Mouse (Mus musculus) heart, embryonic 13.5 days (tissue): ENCODE results near the gene Gsto2. TPM values are rescaled to one million over a fixed set of nuclear protein-coding genes. Genes with fewer than 3 reads are reported as not detected.

Experiments
- ATAC-seq: fragments of 200-750 bp; cut with Nextera tagmentation; 2 replicates; pipeline ENCODE4 v1.8.0; 2017; ENCODE audit warnings: moderate TSS enrichment; ENCODE audit not compliant: insufficient number of reproducible peaks, low FRiP score, low TSS enrichment; ENCODE audit errors: extremely low read depth
- H3K27ac ChIP-seq: fragments of 300-500 bp; sonication (generic); replicated peaks from 2 replicates; pipeline ENCODE4 v1.5.1; 2015; ENCODE audit warnings: moderate library complexity, mild to moderate bottlenecking, inconsistent platforms
- H3K27me3 ChIP-seq: fragments of 300-500 bp; sonication (generic); replicated peaks from 2 replicates; pipeline ENCODE4 v1.6.1; 2015; ENCODE audit warnings: mild to moderate bottlenecking, inconsistent platforms
- H3K36me3 ChIP-seq: fragments of 300-500 bp; sonication (generic); 2 replicates; pipeline ENCODE4 v1.6.1; 2015; ENCODE audit warnings: mild to moderate bottlenecking, inconsistent platforms
- H3K4me1 ChIP-seq: fragments of 300-500 bp; sonication (generic); 2 replicates; pipeline ENCODE4 v1.6.1; 2015; ENCODE audit warnings: inconsistent platforms
- H3K4me2 ChIP-seq: fragments of 300-500 bp; sonication (generic); 2 replicates; pipeline ENCODE4 v1.6.1; 2015; ENCODE audit warnings: inconsistent platforms, mild to moderate bottlenecking, moderate library complexity
- H3K4me3 ChIP-seq: fragments of 300-500 bp; sonication (generic); 2 replicates; pipeline ENCODE4 v1.5.1; 2015; ENCODE audit warnings: moderate library complexity, mild to moderate bottlenecking, inconsistent platforms
- H3K9ac ChIP-seq: fragments of 300-500 bp; sonication (generic); 2 replicates; pipeline ENCODE4 v1.6.1; 2015; ENCODE audit warnings: inconsistent platforms, mild to moderate bottlenecking, moderate library complexity
- H3K9me3 ChIP-seq: fragments of 300-500 bp; sonication (generic); 2 replicates; pipeline ENCODE4 v1.6.1; 2016; ENCODE audit warnings: inconsistent platforms
- WGBS: fragments of 180-500 bp; shearing (Covaris S2); methylation state at CpG from one replicate; pipeline ENCODE4 v1.1.7; 2015; ENCODE audit warnings: mixed read lengths; 5-methylcytosine and 5-hydroxymethylcytosine counted together
- polyA plus RNA-seq: library from polyadenylated mRNA; unstranded; fragments of >200 nt; fragmentation: Nextera tagmentation; extraction: Ambion mirVana; gene quantifications from 2 replicates; pipeline ENCODE4 v1.2.1, GENCODE M21; 2015

The Gsto2 gene
- polyA plus RNA-seq, 1 experiment from 2014 or later = 1.4 TPM

DNA sequence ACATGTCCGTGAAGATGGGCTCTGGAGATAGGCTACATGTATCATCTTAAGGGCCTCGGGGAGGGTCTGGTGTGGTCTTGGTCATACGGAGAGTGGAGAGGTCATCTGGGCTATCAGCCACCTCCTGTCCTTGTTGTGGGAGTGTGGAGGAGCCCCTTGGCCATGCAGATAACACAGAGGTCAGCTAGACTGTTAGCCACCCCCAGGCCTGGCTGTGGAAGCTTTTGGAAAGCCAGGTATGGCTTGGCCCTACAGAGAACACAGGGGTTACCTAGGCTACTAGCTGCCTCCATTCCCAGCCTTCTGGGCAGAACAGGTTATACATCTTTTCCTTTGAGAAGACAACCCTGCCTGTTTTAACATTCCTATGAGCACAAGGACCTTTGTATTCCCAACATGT is 2.8 kb upstream of the Gsto2 start:
- H3K36me3 ChIP-seq = peaks cover 54% of the 10 kb centered on the region
- H3K9me3 ChIP-seq = no peaks in the 10 kb centered on the region
- no peaks in the 10 kb centered on the region for H3K27me3 ChIP-seq
- ATAC-seq = no peak
- H3K4me2 ChIP-seq = no peak overlapping the region
- H3K9ac ChIP-seq = no peak overlapping the region
- H3K4me1 ChIP-seq = peaks cover 3% of the 10 kb centered on the region; the same call in 1 of the 2 replicates
- H3K4me3 ChIP-seq = no peak overlapping the region
- WGBS = 74% methylated on average over 3 of the region's 3 CpGs
- H3K27ac ChIP-seq = no peak overlapping the region

DNA sequence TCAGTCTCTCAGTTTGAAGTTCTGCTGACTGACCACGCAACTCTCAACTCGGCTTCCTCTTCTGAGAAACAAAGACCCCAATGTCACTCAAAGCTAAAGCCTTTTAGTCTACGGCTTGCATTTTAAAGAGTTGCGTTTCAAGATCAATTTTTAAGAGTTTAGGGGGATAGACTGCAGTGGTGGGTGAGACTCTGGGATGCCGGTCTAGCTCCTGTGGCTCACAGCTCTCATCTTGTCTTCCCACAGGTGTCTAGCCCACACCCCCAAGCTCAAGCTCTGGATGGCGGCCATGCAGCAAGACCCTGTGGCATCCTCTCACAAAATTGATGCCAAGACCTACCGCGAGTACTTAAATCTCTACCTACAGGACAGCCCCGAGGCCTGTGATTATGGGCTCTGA is 1.3 kb upstream of the Gsto2 start:
- Histone ChIP-seq H3K4me3 (no peak overlapping the region), H3K36me3 (peaks cover 44% of the 10 kb centered on the region), H3K27me3 (0 out of 2 replicates have a peak, but pooled peaks cover 2% of the 10 kb centered on the region), H3K4me1 (peaks cover 3% of the 10 kb centered on the region; the same call in 1 of the 2 replicates), H3K9me3 (no peaks in the 10 kb centered on the region), H3K4me2 (no peak overlapping the region), H3K9ac (no peak overlapping the region), H3K27ac (no peak overlapping the region)
- 93% methylated on average over 9 of the region's 9 CpGs for WGBS
- no peak for ATAC-seq

DNA sequence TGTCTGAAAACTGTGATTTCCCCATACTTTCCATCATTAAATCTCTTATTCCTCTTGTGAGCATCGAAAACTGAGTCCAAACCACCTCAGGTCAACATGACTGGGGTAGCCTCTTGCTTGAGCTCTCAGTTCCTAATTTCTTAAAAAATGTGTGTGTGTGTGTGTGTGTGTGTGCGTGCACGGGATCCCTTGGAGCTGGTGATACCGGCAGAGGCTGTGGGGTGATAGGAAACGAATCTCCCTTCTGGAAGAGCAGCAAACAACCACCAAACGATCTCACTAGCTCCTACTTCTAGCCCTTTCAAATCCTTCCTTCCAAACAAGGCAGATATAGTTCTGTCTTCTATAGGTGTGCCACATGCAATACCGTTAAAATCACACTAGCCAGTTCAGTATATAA is 613 bp upstream of the Gsto2 start:
- Histone ChIP-seq H3K27ac (no peak overlapping the region), H3K4me1 (peaks cover 3% of the 10 kb centered on the region; the same call in 1 of the 2 replicates), H3K4me2 (peak overlapping the region; percentile 75), H3K27me3 (0 out of 2 replicates have a peak, but pooled peaks cover 3% of the 10 kb centered on the region), H3K36me3 (peaks cover 37% of the 10 kb centered on the region), H3K9ac (peak overlapping the region; percentile 84; the same call in 1 of the 2 replicates), H3K9me3 (no peaks in the 10 kb centered on the region), H3K4me3 (peak overlapping the region; percentile 65)
- ATAC-seq = no peak
- WGBS = 81% methylated on average over 7 of the region's 7 CpGs

DNA sequence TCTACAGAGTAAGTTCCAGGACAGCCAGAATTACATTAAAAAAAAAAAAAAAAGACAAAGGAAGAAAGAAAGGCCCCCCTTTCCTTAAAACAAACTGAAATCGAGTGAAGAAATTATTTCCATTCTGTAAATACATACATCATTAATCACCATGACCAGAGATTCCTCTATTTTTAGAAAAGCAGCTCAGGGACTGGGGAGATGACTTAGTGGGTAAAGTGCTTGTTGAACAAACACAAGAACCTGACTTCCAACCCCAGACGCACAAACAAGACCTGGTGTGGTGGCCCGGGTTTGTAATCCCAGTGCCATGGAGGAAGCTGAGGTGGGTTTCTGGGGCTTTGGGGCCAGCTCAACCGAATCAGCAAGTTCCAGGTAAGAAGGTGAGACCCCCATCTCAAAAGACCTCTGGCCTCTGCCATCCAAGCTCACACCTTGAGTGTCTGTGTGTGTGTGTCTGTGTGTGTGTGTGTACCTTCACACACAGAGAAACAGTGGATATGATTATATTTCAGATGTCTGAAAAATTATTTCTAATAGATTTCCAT is 2.4 kb downstream of the Gsto2 start:
- 60% methylated on average over 4 of the region's 4 CpGs for WGBS
- ATAC-seq = no peak
- H3K4me3 ChIP-seq = no peak overlapping the region
- no peak overlapping the region for H3K4me2 ChIP-seq
- no peak overlapping the region for H3K9ac ChIP-seq
- no peaks in the 10 kb centered on the region for H3K9me3 ChIP-seq
- H3K27me3 ChIP-seq = 0 out of 2 replicates have a peak, but pooled peaks cover 6% of the 10 kb centered on the region
- peaks cover 14% of the 10 kb centered on the region for H3K36me3 ChIP-seq
- no peak overlapping the region for H3K27ac ChIP-seq
- peaks cover 3% of the 10 kb centered on the region; the same call in 1 of the 2 replicates for H3K4me1 ChIP-seq

DNA sequence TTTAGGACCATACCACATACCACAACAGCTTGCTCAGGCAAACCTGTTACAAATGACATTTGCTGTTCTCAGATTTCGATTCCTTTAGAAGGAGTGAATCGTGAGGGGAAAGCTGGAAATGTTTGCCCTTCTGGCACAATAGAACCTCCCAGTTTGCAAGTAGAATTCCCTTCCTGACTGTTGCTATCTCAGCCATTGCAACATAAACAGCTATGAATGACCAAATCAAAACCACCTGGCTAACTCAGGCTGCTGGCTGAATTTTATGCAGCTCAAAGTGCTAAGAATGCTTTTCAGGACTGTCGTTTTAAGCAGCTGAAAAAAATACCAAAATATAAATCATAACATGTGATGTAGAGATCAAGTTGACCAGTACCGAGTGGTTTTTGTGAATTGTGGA is 3.6 kb downstream of the Gsto2 start:
- H3K4me2 ChIP-seq = no peak overlapping the region
- no peaks in the 10 kb centered on the region for H3K9me3 ChIP-seq
- WGBS = 63% methylated on average over 4 of the region's 4 CpGs
- H3K36me3 ChIP-seq = peaks cover 6% of the 10 kb centered on the region
- peaks cover 3% of the 10 kb centered on the region; the same call in 1 of the 2 replicates for H3K4me1 ChIP-seq
- no peak overlapping the region for H3K4me3 ChIP-seq
- no peak for ATAC-seq
- no peak overlapping the region for H3K27ac ChIP-seq
- H3K9ac ChIP-seq = no peak overlapping the region
- H3K27me3 ChIP-seq = 0 out of 2 replicates have a peak, but pooled peaks cover 6% of the 10 kb centered on the region

DNA sequence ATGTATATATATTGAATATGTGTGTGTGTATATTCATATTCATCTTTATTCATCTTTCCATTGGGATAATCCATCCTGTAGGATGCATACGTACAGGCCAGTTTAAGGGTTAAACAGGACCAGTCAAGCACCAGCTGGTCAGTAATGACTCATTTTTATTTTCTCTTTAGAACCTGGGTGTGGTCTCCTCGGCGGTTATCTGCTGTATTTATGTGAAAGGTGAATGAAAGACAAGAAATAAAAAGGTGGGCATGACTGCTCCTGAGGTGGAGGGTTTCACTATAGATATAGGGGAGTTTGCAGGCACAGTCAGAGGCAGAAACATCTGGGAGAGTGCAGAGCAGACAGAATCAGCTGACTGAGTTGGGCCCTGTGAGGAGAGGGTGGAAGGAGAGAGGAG is 4.2 kb downstream of the Gsto2 start:
- Histone ChIP-seq H3K36me3 (peaks cover under 1% of the 10 kb centered on the region), H3K4me2 (no peak overlapping the region), H3K9ac (no peak overlapping the region), H3K4me1 (peaks cover 3% of the 10 kb centered on the region; the same call in 1 of the 2 replicates), H3K27ac (no peak overlapping the region), H3K9me3 (no peaks in the 10 kb centered on the region), H3K4me3 (no peak overlapping the region), H3K27me3 (0 out of 2 replicates have a peak, but pooled peaks cover 10% of the 10 kb centered on the region)
- WGBS = 47% methylated on average over 3 of the region's 3 CpGs
- no peak for ATAC-seq

DNA sequence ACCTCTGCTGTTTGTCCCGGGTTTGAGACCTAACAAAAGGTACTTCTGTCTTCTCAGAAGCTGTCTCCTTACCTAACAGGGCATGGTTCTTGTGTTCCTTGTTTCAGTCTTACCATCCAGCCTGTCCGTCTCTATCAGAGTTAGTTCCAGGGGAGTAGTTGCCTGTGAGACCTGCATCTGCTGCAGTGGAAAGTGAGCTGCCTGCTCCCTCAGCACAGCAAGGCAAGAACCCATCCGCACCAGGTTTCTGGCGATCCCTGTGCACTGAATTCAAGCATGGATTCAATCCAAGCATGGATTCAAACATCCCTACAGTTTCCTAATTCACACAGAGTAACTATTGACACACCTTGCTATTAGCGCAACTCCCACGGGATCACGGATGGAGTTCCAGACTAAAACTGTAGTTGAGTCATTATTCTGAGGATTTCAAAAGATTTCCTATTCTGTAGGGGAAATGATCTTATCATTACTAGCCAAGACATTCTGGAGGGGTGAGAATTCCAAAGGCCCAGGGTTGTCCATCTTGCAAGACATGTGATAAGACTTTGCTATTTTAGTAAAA is 4.8 kb downstream of the Gsto2 start:
- Histone ChIP-seq H3K4me1 (no peaks in the 10 kb centered on the region), H3K4me3 (no peak overlapping the region), H3K27ac (no peak overlapping the region), H3K9ac (no peak overlapping the region), H3K36me3 (no peaks in the 10 kb centered on the region), H3K27me3 (0 out of 2 replicates have a peak, but pooled peaks cover 17% of the 10 kb centered on the region), H3K9me3 (no peaks in the 10 kb centered on the region), H3K4me2 (no peak overlapping the region)
- WGBS = 57% methylated on average over 7 of the region's 7 CpGs
- ATAC-seq = no peak

DNA sequence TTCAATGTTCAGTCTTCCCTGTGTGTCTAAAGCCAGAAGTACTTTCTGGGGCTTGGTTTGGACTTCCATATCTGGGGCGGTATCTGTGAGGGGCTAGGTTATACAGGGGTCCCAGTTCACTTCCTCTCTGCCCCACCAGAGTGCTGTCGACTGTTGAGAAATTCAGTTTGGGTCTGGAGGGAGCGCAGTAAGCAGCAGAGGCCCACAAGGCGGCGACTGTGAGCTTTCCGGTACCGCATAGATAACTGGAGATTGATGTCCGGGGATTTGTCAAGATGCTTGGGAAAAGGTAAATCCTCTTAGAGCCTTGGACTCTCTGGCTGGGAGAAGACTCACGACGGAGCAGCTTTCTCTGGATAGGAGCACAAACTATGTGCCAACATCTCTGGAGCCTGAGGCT is 6.2 kb downstream of the Gsto2 start:
- H3K9ac ChIP-seq = no peak overlapping the region
- no peak overlapping the region for H3K27ac ChIP-seq
- no peak overlapping the region for H3K4me3 ChIP-seq
- H3K4me1 ChIP-seq = peaks cover 6% of the 10 kb centered on the region; the same call in 1 of the 2 replicates
- no peak for ATAC-seq
- 0 out of 2 replicates have a peak, but pooled peaks cover 24% of the 10 kb centered on the region for H3K27me3 ChIP-seq
- no peaks in the 10 kb centered on the region for H3K36me3 ChIP-seq
- H3K4me2 ChIP-seq = no peak overlapping the region
- 38% methylated on average over 10 of the region's 10 CpGs for WGBS
- H3K9me3 ChIP-seq = no peaks in the 10 kb centered on the region

DNA sequence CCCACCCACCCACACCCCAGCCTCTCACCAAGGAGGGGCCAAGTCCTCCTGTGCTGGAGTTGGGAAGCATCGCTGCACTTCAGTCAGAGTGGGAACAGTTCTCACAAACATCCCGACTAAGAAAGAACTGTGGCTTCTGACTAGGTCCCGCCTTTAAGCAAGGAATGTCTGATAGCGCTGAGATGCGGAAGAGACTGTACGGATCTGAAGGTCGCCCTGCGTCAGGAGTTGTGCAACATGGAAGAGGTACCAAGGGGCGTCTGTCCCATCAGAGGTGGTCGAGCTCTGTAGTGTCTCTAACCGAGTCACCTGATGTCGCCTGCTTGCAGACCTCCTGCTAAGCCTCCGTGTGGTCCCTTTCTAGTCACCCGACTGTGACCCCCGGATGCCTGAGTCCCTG is 10.9 kb downstream of the Gsto2 start:
- ATAC-seq = no peak; the same call in 1 of the 2 replicates
- no peak overlapping the region for H3K4me3 ChIP-seq
- 0 out of 2 replicates have a peak overlapping the region, but pooled peaks have one; percentile 28 for H3K9ac ChIP-seq
- H3K27me3 ChIP-seq = 0 out of 2 replicates have a peak, but pooled peaks cover 23% of the 10 kb centered on the region
- no peaks in the 10 kb centered on the region for H3K36me3 ChIP-seq
- peaks cover 7% of the 10 kb centered on the region; the same call in 1 of the 2 replicates for H3K4me1 ChIP-seq
- H3K27ac ChIP-seq = no peak overlapping the region
- H3K9me3 ChIP-seq = no peaks in the 10 kb centered on the region
- H3K4me2 ChIP-seq = peak overlapping the region; percentile 38; the same call in 1 of the 2 replicates
- 44% methylated on average over 15 of the region's 15 CpGs for WGBS

DNA sequence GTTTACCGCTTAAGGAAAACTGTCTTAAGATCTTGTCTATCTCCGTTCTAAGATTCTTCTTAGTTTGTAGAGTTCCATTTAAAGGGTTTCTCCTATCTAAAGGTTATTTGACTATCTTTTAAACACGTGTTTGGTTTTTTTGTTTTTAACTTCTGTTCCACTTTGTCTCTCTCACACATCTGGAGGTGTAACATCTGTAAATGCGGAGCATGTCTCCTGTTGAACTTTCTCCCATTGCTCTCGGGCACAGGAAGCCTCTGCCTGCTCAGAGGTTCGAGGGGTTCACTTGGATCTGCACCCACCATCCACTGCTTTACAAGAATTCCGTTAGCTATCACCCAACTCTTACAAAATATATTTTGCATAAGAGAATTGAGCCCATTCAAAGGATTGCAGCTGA is 16.2 kb downstream of the Gsto2 start:
- Histone ChIP-seq H3K4me2 (no peak overlapping the region), H3K36me3 (no peaks in the 10 kb centered on the region), H3K27ac (no peak overlapping the region), H3K27me3 (0 out of 2 replicates have a peak, but pooled peaks cover 5% of the 10 kb centered on the region), H3K9me3 (no peaks in the 10 kb centered on the region), H3K9ac (no peak overlapping the region), H3K4me1 (peaks cover 40% of the 10 kb centered on the region), H3K4me3 (no peak overlapping the region)
- no peak for ATAC-seq
- WGBS = 71% methylated on average over 7 of the region's 7 CpGs

DNA sequence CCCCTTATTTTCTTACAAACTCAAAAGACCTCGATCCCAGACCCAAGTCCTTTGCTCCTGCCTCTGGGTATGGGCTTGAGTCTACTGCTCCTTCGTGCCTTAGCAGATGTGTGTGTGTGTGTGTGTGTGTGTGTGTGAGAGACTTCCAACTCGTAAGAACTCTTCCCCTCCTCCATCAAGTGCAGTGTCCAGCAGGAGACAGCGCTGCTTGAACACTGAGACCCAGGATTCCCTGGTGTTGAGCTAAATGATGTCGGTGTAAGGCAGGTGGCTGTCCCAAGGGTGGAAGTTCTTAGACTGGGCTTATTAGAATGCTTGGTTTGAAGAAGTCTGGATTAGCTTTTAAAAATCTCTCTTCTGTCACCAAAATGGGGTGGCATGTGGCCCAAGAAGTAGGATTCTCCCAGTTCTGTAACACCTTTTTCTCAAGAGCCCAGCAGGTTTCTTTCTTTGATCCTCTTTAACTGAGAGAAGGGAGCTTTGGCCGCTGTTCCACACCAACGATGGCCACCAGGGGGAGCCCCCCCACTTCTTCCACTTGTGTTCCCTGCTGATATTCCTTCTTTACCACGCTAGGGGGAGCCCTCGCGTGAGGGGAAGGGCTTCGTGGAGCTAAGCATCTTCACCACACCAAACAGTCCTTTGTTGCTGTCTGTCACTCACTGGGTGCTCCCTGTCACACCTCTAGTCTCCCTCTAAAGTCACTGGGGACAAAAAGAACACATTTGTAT is 17.0 kb downstream of the Gsto2 start:
- Histone ChIP-seq H3K4me1 (peaks cover 44% of the 10 kb centered on the region), H3K4me3 (no peak overlapping the region), H3K36me3 (no peaks in the 10 kb centered on the region), H3K4me2 (no peak overlapping the region), H3K9ac (no peak overlapping the region), H3K27ac (no peak overlapping the region), H3K9me3 (no peaks in the 10 kb centered on the region), H3K27me3 (no peaks in the 10 kb centered on the region)
- 19% methylated on average over 11 of the region's 11 CpGs for WGBS
- ATAC-seq = no peak
